Mouse (Mus musculus) forebrain, embryonic 13.5 days (tissue): Measurements from ENCODE around the gene Ptbp1. TPM values are rescaled to one million over a fixed set of nuclear protein-coding genes. Genes with fewer than 3 reads are reported as not detected.

Experiments used
- ATAC-seq: fragments of 200-750 bp; cut with Nextera tagmentation; 2 replicates; pipeline ENCODE4 v1.8.0; 2017
- H3K27ac ChIP-seq: fragments of 300-500 bp; sonication (generic); 2 replicates; pipeline ENCODE4 v1.5.1; 2015; ENCODE audit warnings: inconsistent platforms, mild to moderate bottlenecking, moderate library complexity
- H3K27me3 ChIP-seq: fragments of 300-500 bp; sonication (generic); 2 replicates; pipeline ENCODE4 v1.6.1; 2015; ENCODE audit warnings: mild to moderate bottlenecking, inconsistent platforms
- H3K36me3 ChIP-seq: fragments of 300-500 bp; sonication (generic); 2 replicates; pipeline ENCODE4 v1.6.1; 2015; ENCODE audit warnings: mild to moderate bottlenecking, inconsistent platforms; ENCODE audit not compliant: poor library complexity, severe bottlenecking
- H3K4me1 ChIP-seq: fragments of 300-500 bp; sonication (generic); 2 replicates; pipeline ENCODE4 v1.6.1; 2015; ENCODE audit warnings: inconsistent platforms
- H3K4me2 ChIP-seq: fragments of 300-500 bp; sonication (generic); 2 replicates; pipeline ENCODE4 v1.6.1; 2015; ENCODE audit warnings: inconsistent platforms, mild to moderate bottlenecking, moderate library complexity
- H3K4me3 ChIP-seq: fragments of 300-500 bp; sonication (generic); 2 replicates; pipeline ENCODE4 v1.5.1; 2015; ENCODE audit warnings: mild to moderate bottlenecking, inconsistent platforms
- H3K9ac ChIP-seq: fragments of 300-500 bp; sonication (generic); 2 replicates; pipeline ENCODE4 v1.6.1; 2015; ENCODE audit warnings: mild to moderate bottlenecking, inconsistent platforms
- H3K9me3 ChIP-seq: fragments of 300-500 bp; sonication (generic); replicated peaks from 2 replicates; pipeline ENCODE4 v1.6.1; 2016; ENCODE audit warnings: inconsistent platforms
- WGBS: fragments of 180-500 bp; shearing (Covaris S2); methylation state at CpG from one replicate; pipeline ENCODE4 v1.1.7; 2015; 5-methylcytosine and 5-hydroxymethylcytosine counted together
- polyA plus RNA-seq: library from polyadenylated mRNA; unstranded; fragments of >200 nt; fragmentation: Nextera tagmentation; extraction: Ambion mirVana; gene quantifications from 2 replicates; pipeline ENCODE4 v1.2.1, GENCODE M21; 2015

The Ptbp1 gene
- polyA plus RNA-seq, 1 experiment from 2014 or later, result 148 TPM

GRCm38 (mm10) chr10:79854801-79855541, 744 bp downstream of the Ptbp1 start:
- under 1% methylated on average over 82 of the region's 83 CpGs for WGBS
- Histone ChIP-seq H3K9ac (peak overlapping the region; percentile 99), H3K4me1 (peaks cover 71% of the 10 kb centered on the region)

GRCm38 (mm10) chr10:79855558-79856184, 1.4 kb downstream of the Ptbp1 start:
- H3K4me2 ChIP-seq, result peak overlapping the region; percentile 99
- H3K4me3 ChIP-seq, result peak overlapping the region; percentile 100
- 3% methylated on average over 10 of the region's 10 CpGs for WGBS
- H3K27ac ChIP-seq, result peak overlapping the region; percentile 100
- no peak for ATAC-seq
- H3K27me3 ChIP-seq, result no peaks in the 10 kb centered on the region
- H3K9me3 ChIP-seq, result no peaks in the 10 kb centered on the region
- peaks cover 71% of the 10 kb centered on the region for H3K4me1 ChIP-seq
- peak overlapping the region; percentile 99 for H3K9ac ChIP-seq
- peaks cover 45% of the 10 kb centered on the region for H3K36me3 ChIP-seq

More at GRCm38 (mm10) chr10:79854801-79855541, 744 bp downstream of the Ptbp1 start:
- Histone ChIP-seq H3K4me2 (peak overlapping the region; percentile 99), H3K36me3 (peaks cover 38% of the 10 kb centered on the region), H3K27me3 (no peaks in the 10 kb centered on the region), H3K4me3 (peak overlapping the region; percentile 100), H3K9me3 (no peaks in the 10 kb centered on the region), H3K27ac (peak overlapping the region; percentile 100)
- ATAC-seq, result peak; percentile 31

- H3K4me3 ChIP-seq, result peak overlapping the region; percentile 100
- H3K9me3 ChIP-seq, result no peaks in the 10 kb centered on the region
- ATAC-seq, result no peak
- H3K4me1 ChIP-seq, result peaks cover 67% of the 10 kb centered on the region
- peak overlapping the region; percentile 100 for H3K27ac ChIP-seq
- peak overlapping the region; percentile 99 for H3K9ac ChIP-seq
- H3K4me2 ChIP-seq, result peak overlapping the region; percentile 99
- H3K27me3 ChIP-seq, result no peaks in the 10 kb centered on the region
- H3K36me3 ChIP-seq, result peaks cover 51% of the 10 kb centered on the region
- WGBS, result 33% methylated on average over 6 of the region's 6 CpGs
These were observed 2.1 kb downstream of the Ptbp1 start for GRCm38 (mm10) chr10:79856280-79856679.

GRCm38 (mm10) chr10:79856704-79857451, 2.7 kb downstream of the Ptbp1 start:
- no peaks in the 10 kb centered on the region for H3K27me3 ChIP-seq
- 58% methylated on average over 7 of the region's 7 CpGs for WGBS
- peak overlapping the region; percentile 78 for H3K27ac ChIP-seq
- peak overlapping the region; percentile 99 for H3K9ac ChIP-seq
- peaks cover 61% of the 10 kb centered on the region for H3K4me1 ChIP-seq
- ATAC-seq, result no peak
- peak overlapping the region; percentile 99 for H3K4me2 ChIP-seq
- H3K36me3 ChIP-seq, result peaks cover 57% of the 10 kb centered on the region
- peak overlapping the region; percentile 100 for H3K4me3 ChIP-seq
- H3K9me3 ChIP-seq, result no peaks in the 10 kb centered on the region

- H3K4me3 ChIP-seq, result peak overlapping the region; percentile 100
- H3K9me3 ChIP-seq, result no peaks in the 10 kb centered on the region
- peak overlapping the region; percentile 78 for H3K27ac ChIP-seq
- peaks cover 56% of the 10 kb centered on the region for H3K4me1 ChIP-seq
- H3K4me2 ChIP-seq, result peak overlapping the region; percentile 99
- no peak for ATAC-seq
- WGBS, result 24% methylated on average over 4 of the region's 4 CpGs
- H3K9ac ChIP-seq, result peak overlapping the region; percentile 99
- no peaks in the 10 kb centered on the region for H3K27me3 ChIP-seq
- peaks cover 63% of the 10 kb centered on the region for H3K36me3 ChIP-seq
These were observed 3.2 kb downstream of the Ptbp1 start for GRCm38 (mm10) chr10:79857452-79857811.

- peak overlapping the region; percentile 100 for H3K4me3 ChIP-seq
- H3K4me2 ChIP-seq, result peak overlapping the region; percentile 99
- H3K36me3 ChIP-seq, result peaks cover 67% of the 10 kb centered on the region
- ATAC-seq, result no peak
- H3K27ac ChIP-seq, result peak overlapping the region; percentile 78
- H3K9ac ChIP-seq, result peak overlapping the region; percentile 99
- peaks cover 51% of the 10 kb centered on the region for H3K4me1 ChIP-seq
- 82% methylated on average over 2 of the region's 2 CpGs for WGBS
- H3K9me3 ChIP-seq, result no peaks in the 10 kb centered on the region
- no peaks in the 10 kb centered on the region for H3K27me3 ChIP-seq
These were observed 3.7 kb downstream of the Ptbp1 start for GRCm38 (mm10) chr10:79857894-79858293.

- H3K4me3 ChIP-seq, result peak overlapping the region; percentile 100
- peak overlapping the region; percentile 78 for H3K27ac ChIP-seq
- no peaks in the 10 kb centered on the region for H3K9me3 ChIP-seq
- peaks cover 45% of the 10 kb centered on the region for H3K4me1 ChIP-seq
- WGBS, result 44% methylated on average over 17 of the region's 17 CpGs
- H3K4me2 ChIP-seq, result peak overlapping the region; percentile 99
- 0 out of 2 replicates have a peak, but pooled peaks have one; percentile 14 for ATAC-seq
- peak overlapping the region; percentile 99; the same call in 1 of the 2 replicates for H3K9ac ChIP-seq
- peaks cover 74% of the 10 kb centered on the region for H3K36me3 ChIP-seq
- H3K27me3 ChIP-seq, result no peaks in the 10 kb centered on the region
These were observed 4.3 kb downstream of the Ptbp1 start for GRCm38 (mm10) chr10:79858416-79859074.

GRCm38 (mm10) chr10:79859116-79859515, 4.9 kb downstream of the Ptbp1 start:
- Histone ChIP-seq H3K27ac (peak overlapping the region; percentile 78), H3K9ac (0 out of 2 replicates have a peak overlapping the region, but pooled peaks have one; percentile 9), H3K4me2 (no peak overlapping the region), H3K9me3 (no peaks in the 10 kb centered on the region), H3K4me1 (peaks cover 45% of the 10 kb centered on the region), H3K36me3 (peaks cover 79% of the 10 kb centered on the region), H3K27me3 (no peaks in the 10 kb centered on the region), H3K4me3 (no peak overlapping the region)
- 82% methylated on average over 11 of the region's 11 CpGs for WGBS
- ATAC-seq, result no peak

GRCm38 (mm10) chr10:79860079-79860911, 6.1 kb downstream of the Ptbp1 start:
- 93% methylated on average over 26 of the region's 26 CpGs for WGBS
- ATAC-seq, result no peak
- peaks cover 51% of the 10 kb centered on the region for H3K4me1 ChIP-seq

GRCm38 (mm10) chr10:79861230-79862048, 7.2 kb downstream of the Ptbp1 start:
- Histone ChIP-seq H3K36me3 (peaks cover 100% of the 10 kb centered on the region), H3K27ac (peak overlapping the region; percentile 44; the same call in 1 of the 2 replicates), H3K9me3 (no peaks in the 10 kb centered on the region), H3K4me1 (peaks cover 49% of the 10 kb centered on the region), H3K9ac (no peak overlapping the region), H3K4me3 (no peak overlapping the region), H3K4me2 (no peak overlapping the region), H3K27me3 (no peaks in the 10 kb centered on the region)
- 81% methylated on average over 25 of the region's 25 CpGs for WGBS
- ATAC-seq, result no peak

More at GRCm38 (mm10) chr10:79860079-79860911, 6.1 kb downstream of the Ptbp1 start:
- Histone ChIP-seq H3K27ac (no peak overlapping the region), H3K36me3 (peaks cover 91% of the 10 kb centered on the region), H3K27me3 (no peaks in the 10 kb centered on the region), H3K4me3 (no peak overlapping the region), H3K9me3 (no peaks in the 10 kb centered on the region), H3K9ac (peak overlapping the region; percentile 6; the same call in 1 of the 2 replicates), H3K4me2 (no peak overlapping the region)
